Mouse (Mus musculus) T-cell, adult 66 days (primary cell): ENCODE measurements around the gene Pramel3. TPM values are rescaled to one million over a fixed set of nuclear protein-coding genes. Genes with fewer than 3 reads are reported as not detected.

Experiments used
- total RNA-seq, 2 experiments: library from RNA; stranded (reverse); gene quantifications; 3 replicates in 1 of 2; 4 replicates in 1 of 2; pipeline ENCODE4 v1.2.4; 2023

The Pramel3 gene
- not detected for total RNA-seq

GRCm38 (mm10) chrX:135302007-135302406 is at the start of gene Pramel3:
Gene Pramel3, plus strand, starts transcription at chrX:135302307.

Other genes with a start within 250 kb of the Pramel3 start
- gene Gm15023, start 124.7 kb upstream of the Pramel3 start, total RNA-seq: not detected
- gene Tceal6, start 91.6 kb upstream of the Pramel3 start, total RNA-seq: 1 to 10 TPM in 1 of 2 experiments, not detected in 1; 1.2 TPM
- not detected for gene Gm5128, start 71.0 kb downstream of the Pramel3 start, total RNA-seq
- not detected for gene Gm7903, start 131.5 kb downstream of the Pramel3 start, total RNA-seq
- gene AV320801, start 192.3 kb downstream of the Pramel3 start, total RNA-seq: not detected